Mouse (Mus musculus): ENCODE data around the gene Unc13a.

The Unc13a gene

GRCm38 (mm10) chr8:71625088-71625487 lies 46.5 kb downstream of the Unc13a start:
- no peak for DNase-seq (ENCODE audit: low spot score)

DNA sequence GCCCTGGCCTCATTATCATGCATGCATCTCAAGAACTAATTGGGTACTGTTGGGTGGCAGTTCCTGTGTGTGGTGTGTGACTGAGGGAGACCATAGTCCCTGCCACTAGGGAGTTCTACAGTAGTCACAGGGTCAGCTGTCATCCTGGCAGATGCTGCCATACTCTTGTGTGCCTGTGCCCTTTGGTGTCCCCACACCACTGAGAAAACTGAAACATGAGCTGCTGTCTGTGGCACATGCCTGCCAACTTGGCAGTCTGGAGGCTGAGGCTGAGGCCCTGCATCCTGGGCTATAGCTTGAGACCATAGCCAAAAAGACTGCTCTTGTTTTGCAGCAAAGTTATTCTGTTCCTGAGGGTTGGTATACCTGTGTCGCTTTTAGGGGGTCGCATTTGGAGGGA lies 51.8 kb downstream of the Unc13a start:
- DNase-seq (ENCODE audit: low spot score) = no peak

DNA sequence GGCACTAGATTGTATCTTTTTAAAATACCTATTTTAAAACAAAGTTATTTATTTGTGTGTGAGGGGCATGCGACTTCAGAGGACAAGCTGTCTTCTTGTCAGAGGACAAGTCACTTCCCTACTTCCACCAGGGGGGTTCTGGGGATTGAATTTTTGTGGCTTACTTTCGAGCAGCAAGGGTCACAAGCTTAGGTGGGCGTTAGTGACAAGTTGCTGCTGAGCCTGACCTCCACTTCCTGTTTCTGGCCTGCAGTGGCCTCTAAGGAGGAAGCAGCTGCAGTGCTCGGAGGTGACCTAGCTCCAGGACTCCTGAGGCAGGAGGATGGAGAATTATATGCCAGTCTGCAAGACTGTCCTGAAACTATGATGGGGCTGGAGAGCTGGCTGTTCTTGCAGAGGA lies 58.1 kb downstream of the Unc13a start:
- no peak for DNase-seq (ENCODE audit: low spot score)

DNA sequence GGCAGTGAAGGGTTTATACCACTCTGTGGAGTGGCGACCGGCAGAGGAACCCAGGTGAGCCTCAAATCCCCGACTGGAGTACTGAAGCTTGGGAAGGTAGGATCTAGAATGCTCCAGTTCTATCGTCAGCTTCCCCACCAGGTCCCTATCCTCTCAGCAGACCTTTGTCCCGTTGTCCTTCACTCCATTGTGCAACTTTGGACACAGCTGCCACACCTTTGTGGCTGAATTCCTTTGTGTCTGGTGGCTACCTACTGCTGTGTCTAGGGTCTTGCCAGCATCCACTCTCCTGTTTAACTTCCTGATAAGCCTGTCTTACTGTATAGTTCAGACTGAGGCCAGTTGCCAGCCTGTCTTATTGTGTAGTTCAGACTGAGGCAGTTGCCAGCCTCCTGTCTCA lies 59.4 kb downstream of the Unc13a start:
- DNase-seq (ENCODE audit: low spot score) = no peak

DNA sequence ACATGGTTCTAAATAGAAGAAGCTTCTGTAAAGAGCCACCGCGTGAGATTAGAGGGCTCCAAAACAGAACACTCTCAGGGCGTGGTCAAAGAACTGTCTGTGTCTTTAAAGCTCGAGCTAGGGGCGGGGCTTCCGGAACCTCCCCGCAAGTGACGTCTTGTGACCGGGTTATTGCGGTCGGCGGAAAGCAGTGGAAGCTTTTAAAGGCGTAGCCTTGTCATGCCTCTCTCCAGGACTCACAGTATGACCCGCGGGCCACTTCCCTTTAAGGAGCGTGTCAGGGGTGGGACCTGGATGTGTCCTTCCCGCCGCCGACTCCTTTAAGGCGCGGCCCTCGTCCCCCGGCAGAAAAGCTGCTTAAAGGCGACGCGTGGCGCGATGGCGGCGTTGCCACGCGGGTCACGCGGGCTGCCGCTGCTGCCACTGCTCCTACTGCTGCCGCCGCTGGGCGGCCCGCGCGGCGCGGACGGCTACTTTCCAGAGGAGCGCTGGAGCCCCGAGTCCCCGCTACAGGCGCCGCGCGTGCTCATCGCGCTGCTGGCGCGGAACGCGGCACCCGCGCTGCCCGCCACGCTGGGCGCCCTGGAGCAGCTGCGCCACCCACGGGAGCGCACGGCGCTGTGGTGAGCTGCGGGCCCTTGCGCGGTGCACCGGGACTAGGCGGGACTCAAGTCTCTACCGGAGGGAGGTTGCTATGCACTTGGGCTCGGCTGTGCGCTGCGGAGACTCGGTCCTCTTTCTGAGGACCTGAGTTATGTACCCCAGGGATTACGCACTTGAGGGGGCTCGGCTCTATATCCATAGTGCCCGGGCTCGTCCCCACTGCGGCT lies 60.5 kb downstream of the Unc13a start, which contains the start of gene Colgalt1:
TSS of gene Colgalt1 (plus strand) at position 177 of the 830 bp plus-strand sequence.
- peak; percentile 96 for DNase-seq (ENCODE audit: low spot score)

DNA sequence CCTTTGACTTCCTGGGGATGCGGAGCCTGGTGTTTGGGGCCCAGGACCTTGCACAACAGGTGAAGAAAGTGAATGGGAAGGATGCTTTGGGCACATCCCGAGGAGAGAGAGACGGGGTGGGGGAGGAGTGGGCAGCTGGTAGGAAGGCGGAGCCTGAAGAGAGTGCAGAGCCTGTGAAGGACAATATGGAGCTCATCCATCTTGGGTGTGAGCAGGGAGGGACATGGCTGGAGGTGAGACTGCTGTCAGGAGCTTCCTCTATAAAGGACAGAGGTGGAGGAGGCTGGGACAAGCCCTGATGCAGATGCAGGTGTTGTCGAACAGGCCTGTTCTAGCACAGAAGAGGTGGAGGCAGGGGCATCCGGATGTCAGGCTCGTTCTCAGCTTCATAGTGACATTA lies 67.5 kb downstream of the Unc13a start:
- DNase-seq (ENCODE audit: low spot score) = no peak

DNA sequence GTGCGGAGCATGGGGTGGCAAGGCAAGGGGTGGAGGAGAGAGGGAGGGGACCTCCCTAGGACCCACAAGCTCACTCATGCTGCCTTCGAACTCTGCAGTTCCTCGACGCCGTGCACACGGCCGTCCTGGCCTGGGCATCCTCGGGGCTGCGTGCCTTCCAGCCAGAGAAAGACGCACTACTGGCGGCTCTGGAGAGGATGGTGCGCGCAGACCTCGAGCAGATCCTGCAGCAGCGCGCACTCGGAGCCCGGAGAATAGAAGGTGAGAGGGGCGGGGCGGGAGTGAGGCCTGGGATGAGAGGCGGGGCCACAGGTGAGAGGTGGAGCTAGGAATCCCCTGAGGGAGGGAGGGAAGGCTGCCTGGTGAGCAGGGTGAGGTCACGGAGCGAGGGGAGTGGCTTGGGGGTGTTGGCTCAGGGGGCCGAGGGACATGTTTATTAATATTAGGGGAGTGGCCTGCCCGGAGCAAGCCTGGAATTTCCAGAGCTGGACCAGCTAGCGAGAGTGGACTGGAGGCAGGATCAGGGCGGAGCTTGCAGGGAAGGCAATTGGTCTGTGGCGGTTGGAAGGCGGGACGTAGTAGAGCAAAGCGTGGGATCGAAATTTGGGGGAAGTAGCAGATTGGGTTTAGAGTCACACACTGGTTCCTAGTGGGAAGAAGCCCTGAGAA lies 68.8 kb downstream of the Unc13a start:
- peak; percentile 81 for DNase-seq (ENCODE audit: low spot score)

DNA sequence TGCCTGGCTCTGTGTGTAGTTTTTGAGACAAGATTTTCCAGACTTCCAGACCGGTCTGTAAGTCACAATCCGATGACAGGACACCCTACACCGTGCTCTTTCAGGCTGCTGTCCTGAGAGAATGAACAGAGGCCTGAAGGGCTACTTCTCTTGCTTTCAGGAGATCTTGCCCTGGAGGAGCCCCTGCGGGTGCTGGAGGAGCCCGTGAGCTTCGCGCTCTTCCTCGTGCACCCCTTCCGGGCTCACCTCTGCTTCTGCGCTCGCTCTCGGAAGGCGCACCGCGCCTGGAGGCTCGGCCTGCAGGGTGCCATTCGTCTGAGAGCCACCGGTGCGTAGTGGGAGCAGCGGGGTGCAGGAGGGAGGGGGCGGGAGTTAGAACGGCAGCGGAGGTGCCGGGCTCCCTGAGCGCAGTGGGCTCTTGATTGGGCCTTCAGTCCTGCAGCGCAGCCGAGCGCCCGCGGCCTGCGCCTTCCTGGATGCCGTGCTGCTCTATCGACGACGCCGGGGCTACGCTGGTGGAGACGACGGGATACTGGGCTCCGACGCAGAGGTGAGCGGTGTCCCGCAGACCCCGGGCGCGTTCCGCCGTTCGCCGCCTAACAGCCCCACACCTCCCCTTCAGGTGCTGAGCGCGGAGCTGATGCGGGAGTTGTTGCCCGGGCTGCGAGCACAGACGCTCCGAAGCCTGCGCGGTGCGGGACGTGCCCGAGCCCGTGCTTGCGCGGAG lies 69.5 kb downstream of the Unc13a start:
- DNase-seq (ENCODE audit: low spot score) = no peak

DNA sequence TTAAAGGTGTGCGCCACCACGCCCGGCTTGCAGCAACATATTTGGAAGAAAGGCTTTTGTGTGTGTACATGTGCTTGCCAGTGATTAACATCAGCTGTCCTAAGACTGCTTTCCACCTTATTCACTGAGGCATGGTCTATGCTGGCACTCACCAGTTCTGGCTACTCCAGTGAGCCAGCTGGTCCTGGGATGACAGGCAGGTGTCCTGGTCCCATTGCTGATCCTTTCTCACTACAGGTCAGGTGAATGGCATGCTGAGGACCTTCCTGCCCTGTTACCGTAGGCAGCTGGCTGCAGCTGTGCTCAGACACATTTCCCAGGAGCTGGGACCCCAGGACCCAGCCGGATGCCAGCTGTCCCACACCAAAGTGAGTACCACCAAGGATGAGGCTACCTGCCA lies 72.7 kb downstream of the Unc13a start:
- DNase-seq (ENCODE audit: low spot score) = no peak

DNA sequence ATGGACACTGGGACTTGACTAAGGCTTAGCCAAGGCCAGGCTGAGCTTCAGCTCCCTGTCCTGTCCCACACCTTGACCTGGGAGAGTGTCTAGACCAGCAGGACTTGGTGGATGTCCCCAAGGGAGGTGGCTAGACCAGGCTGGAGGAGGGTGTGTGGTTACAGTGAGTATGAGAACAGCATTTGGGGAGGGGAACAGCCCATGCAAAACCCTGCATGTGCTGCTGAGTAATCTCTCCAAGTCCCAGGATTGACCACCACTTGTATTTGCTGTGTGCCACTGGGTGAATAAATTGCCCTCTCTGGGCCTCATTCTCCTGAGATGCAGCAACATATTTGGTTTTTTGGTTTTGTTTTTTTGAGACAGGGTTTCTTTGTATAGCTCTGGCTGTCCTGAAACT lies 73.2 kb downstream of the Unc13a start:
- DNase-seq (ENCODE audit: low spot score) = no peak

DNA sequence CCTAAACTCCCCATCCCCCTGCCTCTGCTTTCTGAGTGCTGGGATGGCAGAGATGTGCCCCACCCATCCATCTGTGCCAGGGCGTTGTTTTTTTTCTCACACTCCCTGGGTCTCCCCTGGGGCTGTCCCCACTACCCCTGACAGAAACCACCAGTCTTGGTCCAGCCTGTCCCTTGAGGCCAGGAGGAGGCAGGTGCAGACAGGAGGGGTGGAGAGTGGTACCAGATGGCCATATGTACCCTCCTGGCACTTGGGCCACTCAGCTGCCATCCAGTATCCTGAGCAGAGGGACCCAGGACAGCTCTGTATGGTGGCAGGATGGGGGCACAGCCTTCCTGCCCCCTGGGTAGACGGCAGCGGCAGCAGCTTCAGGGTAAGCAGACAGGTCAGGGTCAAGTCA lies 74.1 kb downstream of the Unc13a start, which contains the start of gene Fam129c:
TSS of gene Fam129c (plus strand) at position 198 of the 400 bp plus-strand sequence.
- no peak for DNase-seq (ENCODE audit: low spot score)

DNA sequence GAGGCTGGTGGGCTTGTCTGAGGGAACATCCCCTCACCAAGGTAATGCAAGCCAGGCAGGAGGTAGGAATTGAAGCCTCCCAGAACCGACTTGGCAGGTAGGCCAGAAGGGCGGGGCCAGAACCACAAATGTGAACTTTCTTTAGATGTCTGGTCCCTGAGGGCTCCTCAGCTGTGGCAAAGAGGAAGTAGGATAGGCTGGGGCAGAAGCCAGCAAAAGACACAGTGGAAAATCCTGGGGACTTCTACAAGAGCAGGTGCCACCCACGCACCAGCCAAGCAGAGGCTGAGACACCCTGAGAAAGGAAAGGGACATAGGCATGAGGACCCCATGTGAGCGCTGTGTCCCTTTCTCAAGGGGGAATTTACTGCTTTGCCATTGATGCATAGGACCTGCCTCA lies 74.8 kb downstream of the Unc13a start:
- no peak for DNase-seq (ENCODE audit: low spot score)

DNA sequence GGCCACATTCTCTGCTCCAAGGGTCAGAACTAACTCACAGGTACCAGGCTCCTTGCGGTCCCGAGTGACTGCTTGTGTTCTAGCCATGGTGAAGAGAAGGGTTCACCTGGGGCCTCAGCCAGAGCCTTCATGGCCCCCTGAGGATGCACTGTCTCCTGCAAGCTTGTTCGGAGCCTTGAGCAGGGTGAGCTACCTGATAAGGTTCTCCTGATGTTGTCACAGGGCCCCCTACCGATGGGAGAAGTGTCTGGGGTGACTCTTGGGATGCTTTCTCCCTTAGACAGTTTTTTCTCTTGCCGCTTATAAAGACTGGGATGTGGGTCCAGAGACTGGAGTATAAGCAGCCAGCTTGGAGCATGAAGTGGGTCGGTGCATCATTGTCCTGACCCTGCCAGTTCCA lies 75.2 kb downstream of the Unc13a start:
- DNase-seq (ENCODE audit: low spot score) = no peak

- peak; percentile 96 for DNase-seq (ENCODE audit: low spot score)
These were observed 75.7 kb downstream of the Unc13a start for GRCm38 (mm10) chr8:71595862-71596261.

DNA sequence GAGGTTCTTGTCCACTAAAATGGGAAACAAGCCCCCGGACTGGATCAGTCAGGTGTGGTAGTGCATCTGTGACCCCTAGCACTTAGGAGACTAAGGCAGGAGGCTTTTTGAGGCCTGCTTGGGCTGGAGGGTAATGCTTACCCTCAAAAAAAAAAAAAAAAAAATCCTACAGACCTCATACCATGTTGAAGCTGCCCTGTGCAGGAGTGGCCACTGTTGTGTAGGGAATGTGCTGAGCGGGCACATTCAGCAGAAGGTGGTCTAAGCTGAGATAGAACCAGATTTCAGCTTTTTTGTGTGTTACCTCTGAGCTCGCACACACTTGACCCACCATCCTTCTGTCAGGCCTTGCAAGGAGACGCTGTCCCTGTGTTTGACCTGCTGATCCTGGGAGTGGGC lies 77.2 kb downstream of the Unc13a start:
- DNase-seq (ENCODE audit: low spot score) = no peak

- no peak for DNase-seq (ENCODE audit: low spot score)
These were observed 77.8 kb downstream of the Unc13a start for GRCm38 (mm10) chr8:71593556-71594323.

GRCm38 (mm10) chr8:71592374-71593170 lies 79.0 kb downstream of the Unc13a start:
- DNase-seq (ENCODE audit: low spot score) = peak; percentile 80

- peak; percentile 95 for DNase-seq (ENCODE audit: low spot score)
These were observed 79.8 kb downstream of the Unc13a start, which contains the start of gene Pgls for GRCm38 (mm10) chr8:71591471-71592373. TSS of gene Pgls (plus strand) at chr8:71592176.

DNA sequence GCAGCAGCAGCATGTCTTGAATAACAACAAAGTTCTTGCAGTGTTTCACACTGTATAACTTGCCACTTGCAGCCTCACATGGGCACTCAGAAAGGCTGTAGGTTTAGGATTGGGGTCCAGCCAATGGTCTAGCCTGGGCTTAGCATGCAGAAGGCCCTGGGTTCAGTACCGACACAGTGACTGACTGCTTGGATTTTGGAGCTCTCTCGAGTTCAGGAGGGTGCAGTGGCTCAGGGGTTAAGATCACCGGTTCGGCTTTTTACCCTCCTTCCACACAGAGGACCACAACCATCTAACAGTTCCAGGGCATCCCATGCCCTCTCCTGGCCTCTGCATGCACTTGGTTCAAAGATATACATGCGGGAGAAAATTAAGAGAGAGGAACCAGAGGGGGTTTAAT lies 80.5 kb downstream of the Unc13a start:
- no peak for DNase-seq (ENCODE audit: low spot score)

GRCm38 (mm10) chr8:71588762-71589161 lies 82.8 kb downstream of the Unc13a start:
- no peak for DNase-seq (ENCODE audit: low spot score)

All from testis, postnatal 10 days (tissue).